Mouse (Mus musculus): ENCODE data around the gene Ssh1. TPM values are rescaled to one million over a fixed set of nuclear protein-coding genes. Genes with fewer than 3 reads are reported as not detected.

Gene Ssh1
- polyA plus RNA-seq, 1 experiment = 7.4 TPM

- no peak for DNase-seq (ENCODE audit: low read depth, low spot score)
- WGBS = 1% methylated on average over 69 of the region's 69 CpGs
Measured at GRCm38 (mm10) chr5:113907786-113908567, 85.7 kb downstream of the Ssh1 start.

- no peak for DNase-seq (ENCODE audit: low read depth, low spot score)
- 5% methylated on average over 17 of the region's 17 CpGs for WGBS
Measured at GRCm38 (mm10) chr5:113906958-113907735, 86.5 kb downstream of the Ssh1 start.

DNA sequence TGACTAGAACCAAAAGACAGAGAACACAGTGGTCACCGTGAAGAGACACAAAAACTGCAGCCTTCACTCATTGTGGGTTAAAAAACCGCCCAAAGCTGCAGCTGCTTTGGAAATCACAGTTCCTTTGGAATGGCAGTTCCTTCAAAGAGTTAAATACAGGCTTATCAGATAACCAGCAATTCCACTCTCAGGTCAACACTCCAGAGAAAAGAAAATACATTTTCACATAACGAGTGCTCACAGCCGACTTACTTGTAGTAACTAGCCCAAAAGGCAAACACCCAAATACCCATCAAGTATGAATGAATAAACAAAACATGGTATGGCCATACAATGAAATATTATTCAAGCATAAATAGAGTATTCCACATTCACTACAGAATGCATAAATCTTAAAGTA, 88.7 kb downstream of the Ssh1 start:
- no peak for DNase-seq (ENCODE audit: low read depth, low spot score)
- 46% methylated on average over 4 of the region's 4 CpGs for WGBS

- no peak for DNase-seq (ENCODE audit: low read depth, low spot score)
- WGBS = 75% methylated on average over 5 of the region's 5 CpGs
Measured at GRCm38 (mm10) chr5:113902983-113903382, 90.7 kb downstream of the Ssh1 start.

DNA sequence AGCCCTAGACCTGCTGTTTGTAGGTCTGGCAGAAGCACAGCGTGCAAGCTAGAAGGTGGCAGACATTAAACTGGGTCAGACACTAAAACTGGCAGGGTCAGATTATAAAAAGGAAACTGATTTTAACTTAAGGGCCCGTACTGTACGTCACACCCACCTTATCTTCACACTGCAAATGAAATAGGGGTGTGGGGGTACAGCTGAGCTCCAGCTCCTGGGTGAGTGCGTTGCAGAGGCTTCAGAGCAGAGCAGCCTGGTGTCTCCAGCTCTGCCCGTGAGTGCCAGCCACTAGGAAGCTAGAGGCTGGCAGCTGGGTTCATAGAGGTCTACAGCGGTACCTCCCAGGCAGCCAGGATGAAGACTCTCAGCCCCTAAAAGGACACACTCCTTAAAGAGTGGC, 91.7 kb downstream of the Ssh1 start:
- no peak for DNase-seq (ENCODE audit: low read depth, low spot score)
- WGBS = 32% methylated on average over 6 of the region's 6 CpGs

DNA sequence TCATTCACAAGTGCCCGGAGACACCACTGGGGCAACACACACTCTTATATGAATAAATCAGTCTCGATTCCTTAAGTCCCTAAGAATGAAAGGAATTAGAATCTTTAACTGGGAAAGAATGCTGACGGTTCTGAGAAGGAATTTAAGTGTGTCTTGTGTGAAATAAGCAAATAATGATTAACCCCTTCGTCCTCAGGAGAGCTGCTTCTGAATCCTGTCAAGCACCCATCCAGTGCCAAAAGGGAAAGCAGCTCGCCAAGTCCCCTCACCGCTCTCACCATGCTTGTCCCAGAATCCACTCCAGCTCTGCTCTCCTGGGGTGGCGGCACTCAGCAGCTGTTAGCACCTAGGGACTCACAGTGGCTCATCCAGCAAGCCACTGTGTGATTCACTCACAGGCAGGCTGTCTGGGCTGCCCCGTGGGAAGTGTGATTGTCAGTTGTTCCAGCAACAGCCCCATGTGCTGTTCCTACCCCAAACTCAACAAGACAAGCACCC, 92.6 kb downstream of the Ssh1 start:
- no peak for DNase-seq (ENCODE audit: low read depth, low spot score)
- 55% methylated on average over 8 of the region's 8 CpGs for WGBS

DNA sequence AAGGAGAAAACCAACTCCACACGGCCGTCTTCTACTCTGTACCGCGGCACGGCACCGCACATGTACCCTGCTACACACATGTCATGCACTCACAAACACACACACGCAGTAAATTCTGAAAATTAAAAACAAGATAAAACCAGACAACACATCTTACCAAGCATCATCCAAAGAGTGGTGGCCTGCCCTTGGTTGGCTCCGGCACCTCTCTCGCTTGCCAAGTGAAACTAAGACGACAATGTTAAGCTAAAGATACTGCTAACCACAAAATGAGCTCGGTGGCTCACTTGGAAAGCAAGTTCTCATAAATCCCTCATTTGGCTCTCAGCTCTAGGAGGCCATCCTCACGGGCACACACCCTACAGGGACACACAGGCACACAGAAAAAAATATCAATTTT, 94.2 kb downstream of the Ssh1 start:
- no peak for DNase-seq (ENCODE audit: low read depth, low spot score)
- WGBS = 73% methylated on average over 12 of the region's 12 CpGs

DNA sequence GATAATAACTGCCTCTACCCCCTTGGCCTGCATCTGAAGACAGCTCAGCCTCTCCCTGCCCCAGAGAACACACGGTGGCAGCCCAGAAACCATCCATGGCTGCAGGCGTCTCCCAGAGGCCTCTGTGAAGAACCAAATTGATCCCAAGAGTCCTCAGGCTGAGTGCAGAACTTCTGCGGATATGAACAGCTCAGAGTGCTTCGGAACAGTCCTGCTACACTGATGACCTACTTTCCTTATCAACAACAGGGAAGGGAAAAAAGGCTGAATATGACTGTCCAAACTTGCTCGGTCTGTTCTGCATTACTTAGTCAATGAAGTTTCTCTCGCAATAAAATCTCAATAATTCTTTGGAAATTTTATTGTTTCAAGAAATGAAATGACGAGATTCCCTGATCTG, 101.7 kb downstream of the Ssh1 start:
- DNase-seq (ENCODE audit: low read depth, low spot score) = no peak
- WGBS = 43% methylated on average over 7 of the region's 7 CpGs

- DNase-seq (ENCODE audit: low read depth, low spot score) = no peak
- WGBS = 65% methylated on average over 18 of the region's 18 CpGs
Measured at GRCm38 (mm10) chr5:113890874-113891273, 102.8 kb downstream of the Ssh1 start.

DNA sequence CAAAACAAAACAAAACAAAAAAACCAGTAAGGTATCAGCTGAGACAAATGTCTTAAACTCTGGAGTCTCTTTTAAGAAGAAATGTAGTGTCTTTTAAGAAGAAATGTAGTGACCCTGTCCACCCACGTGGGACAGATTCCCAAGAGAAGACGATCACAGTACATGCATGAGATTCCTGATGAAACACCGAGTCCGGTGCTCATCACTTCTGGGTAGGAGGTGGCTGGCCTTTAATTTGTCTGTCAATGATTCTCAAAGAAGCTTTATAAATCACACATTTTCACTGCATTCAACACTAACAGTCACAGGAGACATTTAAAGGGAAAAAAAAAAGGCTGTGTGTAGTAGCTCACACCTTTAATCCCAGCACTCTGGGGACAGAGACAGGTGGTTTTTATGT, 103.8 kb downstream of the Ssh1 start:
- 23% methylated on average over 4 of the region's 4 CpGs for WGBS
- DNase-seq (ENCODE audit: low read depth, low spot score) = no peak

DNA sequence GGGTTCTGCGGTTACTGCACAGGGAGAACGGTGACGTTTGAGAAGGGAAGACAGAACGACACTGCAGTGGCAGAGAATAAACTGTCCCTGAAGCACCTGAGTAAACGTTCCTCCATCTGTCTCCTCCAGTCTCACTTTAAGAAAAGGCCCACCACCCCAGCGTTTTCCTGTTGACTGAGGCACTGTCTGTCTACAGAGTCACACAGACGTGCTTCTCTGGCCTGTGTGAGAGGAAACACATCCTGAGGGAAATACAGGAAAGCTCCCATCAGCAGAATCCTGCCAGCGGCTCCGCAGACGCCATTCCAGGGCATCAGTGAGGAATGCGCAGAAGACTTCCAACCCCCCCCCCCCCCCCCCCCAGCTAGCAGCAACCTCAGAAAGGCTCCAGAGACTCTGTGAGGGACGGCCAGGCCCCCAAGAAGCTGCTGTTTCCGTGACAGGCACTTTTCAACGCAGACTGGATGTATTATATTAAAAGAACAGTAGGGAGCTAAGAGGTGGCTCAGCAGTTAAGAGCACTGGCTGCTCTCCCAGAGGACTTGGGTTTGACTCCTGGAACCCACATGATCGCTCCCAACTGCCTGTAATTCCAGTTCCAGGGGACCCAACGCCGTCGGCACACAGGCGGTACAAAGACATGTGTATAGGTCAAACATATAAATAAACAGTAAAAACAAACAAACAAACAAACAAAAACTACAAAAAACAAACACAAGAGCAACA, 104.3 kb downstream of the Ssh1 start:
- DNase-seq (ENCODE audit: low read depth, low spot score) = no peak
- 54% methylated on average over 19 of the region's 19 CpGs for WGBS

- DNase-seq (ENCODE audit: low read depth, low spot score) = no peak
- 90% methylated on average over 5 of the region's 5 CpGs for WGBS
Measured at GRCm38 (mm10) chr5:113888186-113888795, 105.4 kb downstream of the Ssh1 start.

GRCm38 (mm10) chr5:113887132-113887531, 106.6 kb downstream of the Ssh1 start:
- no peak for DNase-seq (ENCODE audit: low read depth, low spot score)

More at GRCm38 (mm10) chr5:113887132-113887531, 106.6 kb downstream of the Ssh1 start:
- 13% methylated on average over 11 of the region's 11 CpGs for WGBS

Other genes starting within 250 kb of the Ssh1 start
- 14.6 and 20.7 TPM in 2 replicates for gene Sart3, start 221.4 kb downstream of the Ssh1 start, polyA plus RNA-seq (2012; rRNA removed)
- gene Iscu, start 221.1 kb downstream of the Ssh1 start, polyA plus RNA-seq (2012; rRNA removed) = 79.0 and 86.3 TPM in 2 replicates
- gene Tmem119, start 193.4 kb downstream of the Ssh1 start, polyA plus RNA-seq (2012; rRNA removed) = 14.4 and 14.5 TPM in 2 replicates
- gene Selplg, start 161.2 kb downstream of the Ssh1 start, polyA plus RNA-seq (2012; rRNA removed) = 32.2 and 38.6 TPM in 2 replicates
- 130 and 171 TPM in 2 replicates for gene Coro1c, start 85.1 kb downstream of the Ssh1 start, polyA plus RNA-seq (2012; rRNA removed)
- gene Dao, start 9.8 kb upstream of the Ssh1 start, polyA plus RNA-seq (2012; rRNA removed) = 4.1 and 12.5 TPM in 2 replicates
- gene Usp30, start 71.6 kb upstream of the Ssh1 start, polyA plus RNA-seq (2012; rRNA removed) = 11.2 and 14.7 TPM in 2 replicates
- 0.33 and 0.38 TPM in 2 replicates for gene Svop, start 97.7 kb upstream of the Ssh1 start, polyA plus RNA-seq (2012; rRNA removed)
- gene Alkbh2, start 134.3 kb upstream of the Ssh1 start, polyA plus RNA-seq (2012; rRNA removed) = 8.9 and 9.9 TPM in 2 replicates
- gene Ung, start 136.5 kb upstream of the Ssh1 start, polyA plus RNA-seq (2012; rRNA removed) = 10.5 and 11.7 TPM in 2 replicates
- 2.8 and 4.5 TPM in 2 replicates for gene Acacb, start 152.6 kb upstream of the Ssh1 start, polyA plus RNA-seq (2012; rRNA removed)